Mouse (Mus musculus): ENCODE data around the gene Ddx5. TPM values are rescaled to one million over a fixed set of nuclear protein-coding genes. Genes with fewer than 3 reads are reported as not detected.

The Ddx5 gene
- total RNA-seq (2014; fragmentation: Nextera tagmentation) (765 and 864 TPM in 2 replicates), total RNA-seq (2017) (782 and 866 TPM in 2 replicates), polyA plus RNA-seq (2012) (2,578 and 3,923 TPM in 2 replicates)

DNA sequence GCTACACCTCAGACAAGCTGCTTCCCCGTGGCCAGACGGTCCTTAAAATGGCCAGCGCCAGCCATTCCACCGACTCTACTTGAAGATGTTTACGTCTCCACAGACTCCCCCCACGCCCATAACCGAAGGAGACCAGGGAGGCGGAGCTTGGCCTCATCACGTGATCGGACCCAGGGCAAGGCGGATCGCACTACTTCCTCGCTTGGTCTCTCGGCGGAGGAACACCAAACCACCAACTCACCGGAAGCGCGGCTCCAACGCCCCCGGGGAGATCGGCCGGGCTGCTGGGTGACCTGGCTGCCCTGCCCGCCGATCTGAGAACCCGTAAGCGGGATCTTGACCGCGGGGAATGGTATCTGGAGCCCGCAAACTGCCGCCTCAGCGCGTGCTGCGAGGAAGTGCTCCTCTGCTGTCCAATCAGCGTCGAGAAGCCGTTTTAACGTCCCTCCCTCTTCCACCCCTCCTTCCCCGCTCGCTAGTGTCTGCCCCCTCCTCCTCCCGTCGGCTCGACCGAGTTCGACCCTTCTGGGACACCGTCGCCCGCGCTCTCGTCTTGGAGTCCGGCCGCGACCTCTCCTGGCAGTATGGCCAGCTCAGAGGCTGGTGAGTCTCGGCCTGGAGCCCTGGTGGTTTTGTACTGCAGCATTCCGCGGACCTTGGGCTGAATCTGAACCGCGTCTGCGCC is at the start of gene Ddx5, which contains the start of gene Cep95:
Gene Ddx5 (minus strand): TSS at position 411 of the 685 bp plus-strand sequence.
Gene Cep95 (plus strand): TSS at position 478 of the 685 bp plus-strand sequence.
- H3K4me1 ChIP-seq (ENCODE audit: insufficient read depth, low read depth, low read length) = peaks cover 27% of the 10 kb centered on the region
- DNase-seq (ENCODE audit: low spot score) = peak; percentile 95
- no peaks in the 10 kb centered on the region for H3K9me3 ChIP-seq (replicated peaks)
- peak; percentile 76 for ATAC-seq (ENCODE audit: extremely low read depth, insufficient number of reproducible peaks, low FRiP score, poor library complexity, severe bottlenecking)
- H3K4me3 ChIP-seq (ENCODE audit: low read depth, low read length) = peak within 1 kb of the TSS; percentile 82
- H3K27me3 ChIP-seq (ENCODE audit: insufficient read depth, low read length) = no peaks in the 10 kb centered on the region
- peaks cover 61% of the 10 kb centered on the region for H3K36me3 ChIP-seq (replicated peaks)
- TF ChIP-seq GATA1 (IDR thresholded peaks at IDR 0.05; ENCODE audit: borderline replicate concordance, low read length) (no peak), TAL1 (conservative IDR thresholded peaks at IDR 0.05; ENCODE audit: low read depth, low read length) (no peak), POLR2AphosphoS5 (IDR thresholded peaks at IDR 0.05; ENCODE audit: insufficient replicate concordance, low read depth, low read length) (no peak), CTCF (IDR thresholded peaks at IDR 0.05; ENCODE audit: low read depth, low read length) (no peak), GATA2 (IDR thresholded peaks at IDR 0.05; ENCODE audit: borderline replicate concordance, low read depth, low read length) (no peak)

DNA sequence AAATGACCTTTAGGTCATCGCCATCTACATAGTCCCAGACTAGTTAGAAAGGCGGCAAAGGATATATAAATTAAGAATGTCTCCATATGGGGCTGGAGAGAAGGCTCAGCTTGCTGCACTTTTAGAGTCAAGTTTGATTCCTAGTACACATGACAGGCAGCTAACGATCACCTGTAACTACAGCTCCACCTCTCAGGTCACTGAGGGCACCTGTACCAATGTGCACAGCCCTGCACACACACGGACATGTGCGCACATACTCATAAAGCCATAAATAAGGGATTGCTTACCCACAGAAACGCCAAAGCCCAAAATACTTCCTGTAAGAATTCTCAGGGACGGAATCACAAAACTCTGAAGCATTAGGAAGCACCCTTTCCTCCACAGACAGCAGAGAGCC is 39.1 kb upstream of the Ddx5 start:
- ATAC-seq (ENCODE audit: extremely low read depth, insufficient number of reproducible peaks, low FRiP score, poor library complexity, severe bottlenecking) = no peak

DNA sequence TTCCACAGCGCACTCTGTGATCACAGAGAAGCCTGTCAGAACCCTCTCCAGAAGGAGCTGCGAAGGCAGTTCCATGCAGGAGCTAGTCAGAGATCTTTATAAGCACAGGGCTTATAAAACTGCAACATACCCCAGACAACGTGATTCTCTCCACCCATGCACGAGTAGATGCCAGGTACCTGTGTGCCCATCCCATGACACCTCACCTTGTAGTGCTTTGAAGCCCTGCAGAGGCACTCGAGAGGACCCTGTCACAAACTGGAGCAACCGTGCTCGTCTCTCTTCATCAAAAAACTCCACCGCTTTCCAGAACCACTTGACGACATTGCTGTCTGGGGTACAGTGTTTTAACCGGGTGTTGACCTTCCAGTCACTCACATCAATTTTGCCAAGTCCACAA is 35.4 kb upstream of the Ddx5 start:
- DNase-seq (ENCODE audit: low spot score) = no peak
- Histone ChIP-seq H3K27me3 (ENCODE audit: insufficient read depth, low read length) (no peaks in the 10 kb centered on the region), H3K4me3 (ENCODE audit: low read depth, low read length) (no peak overlapping the region), H3K9me3 (replicated peaks) (no peaks in the 10 kb centered on the region), H3K4me1 (ENCODE audit: insufficient read depth, low read depth, low read length) (0 out of 2 replicates have a peak, but pooled peaks cover 2% of the 10 kb centered on the region), H3K36me3 (replicated peaks) (peaks cover 68% of the 10 kb centered on the region)
- ATAC-seq (ENCODE audit: extremely low read depth, insufficient number of reproducible peaks, low FRiP score, poor library complexity, severe bottlenecking) = no peak
- TF ChIP-seq CTCF (IDR thresholded peaks at IDR 0.05; ENCODE audit: low read depth, low read length) = no peak
- TF ChIP-seq POLR2AphosphoS5 (IDR thresholded peaks at IDR 0.05; ENCODE audit: insufficient replicate concordance, low read depth, low read length) = no peak
- TF ChIP-seq TAL1 (conservative IDR thresholded peaks at IDR 0.05; ENCODE audit: low read depth, low read length) = no peak
- no peak for TF ChIP-seq GATA2 (IDR thresholded peaks at IDR 0.05; ENCODE audit: borderline replicate concordance, low read depth, low read length)
- no peak for TF ChIP-seq GATA1 (IDR thresholded peaks at IDR 0.05; ENCODE audit: borderline replicate concordance, low read length)

More for the DNA sequence above, 39.1 kb upstream of the Ddx5 start:
- peaks cover 65% of the 10 kb centered on the region for H3K36me3 ChIP-seq (replicated peaks)
- H3K9me3 ChIP-seq (replicated peaks) = no peaks in the 10 kb centered on the region
- no peak overlapping the region for H3K4me3 ChIP-seq (ENCODE audit: low read depth, low read length)
- no peaks in the 10 kb centered on the region for H3K27me3 ChIP-seq (ENCODE audit: insufficient read depth, low read length)
- no peaks in the 10 kb centered on the region for H3K4me1 ChIP-seq (ENCODE audit: insufficient read depth, low read depth, low read length)
- TF ChIP-seq TAL1 (conservative IDR thresholded peaks at IDR 0.05; ENCODE audit: low read depth, low read length) = no peak
- no peak for TF ChIP-seq GATA1 (IDR thresholded peaks at IDR 0.05; ENCODE audit: borderline replicate concordance, low read length)
- TF ChIP-seq GATA2 (IDR thresholded peaks at IDR 0.05; ENCODE audit: borderline replicate concordance, low read depth, low read length) = no peak
- no peak for TF ChIP-seq CTCF (IDR thresholded peaks at IDR 0.05; ENCODE audit: low read depth, low read length)
- no peak for TF ChIP-seq POLR2AphosphoS5 (IDR thresholded peaks at IDR 0.05; ENCODE audit: insufficient replicate concordance, low read depth, low read length)
- no peak for DNase-seq (ENCODE audit: low spot score)

DNA sequence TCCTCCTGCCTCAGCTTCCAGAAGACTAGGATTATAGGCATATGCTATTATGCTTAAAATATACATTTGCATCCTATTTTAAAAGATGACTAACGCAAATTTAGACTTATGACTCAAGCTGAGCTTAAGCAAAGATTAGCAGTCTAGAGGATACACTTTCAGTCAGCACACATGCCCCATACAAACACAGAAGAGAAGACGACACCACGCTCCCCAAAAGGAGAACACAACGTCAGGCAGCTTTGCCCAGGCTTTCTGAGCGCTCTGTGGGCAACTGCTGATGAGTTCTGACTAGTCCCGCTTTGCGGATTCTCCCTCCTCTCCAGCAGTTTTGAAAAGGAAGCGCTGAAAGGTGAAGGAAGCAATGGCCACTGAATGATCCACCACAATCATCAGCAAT is 34.8 kb upstream of the Ddx5 start:
- no peak for TF ChIP-seq TAL1 (conservative IDR thresholded peaks at IDR 0.05; ENCODE audit: low read depth, low read length)
- no peak for TF ChIP-seq GATA1 (IDR thresholded peaks at IDR 0.05; ENCODE audit: borderline replicate concordance, low read length)
- TF ChIP-seq POLR2AphosphoS5 (IDR thresholded peaks at IDR 0.05; ENCODE audit: insufficient replicate concordance, low read depth, low read length) = no peak
- no peak for TF ChIP-seq GATA2 (IDR thresholded peaks at IDR 0.05; ENCODE audit: borderline replicate concordance, low read depth, low read length)
- no peak for TF ChIP-seq CTCF (IDR thresholded peaks at IDR 0.05; ENCODE audit: low read depth, low read length)
- DNase-seq (ENCODE audit: low spot score) = no peak
- no peaks in the 10 kb centered on the region for H3K27me3 ChIP-seq (ENCODE audit: insufficient read depth, low read length)
- no peak overlapping the region for H3K4me3 ChIP-seq (ENCODE audit: low read depth, low read length)
- H3K36me3 ChIP-seq (replicated peaks) = peaks cover 70% of the 10 kb centered on the region
- H3K9me3 ChIP-seq (replicated peaks) = no peaks in the 10 kb centered on the region
- no peak for ATAC-seq (ENCODE audit: extremely low read depth, insufficient number of reproducible peaks, low FRiP score, poor library complexity, severe bottlenecking)
- 0 out of 2 replicates have a peak, but pooled peaks cover 2% of the 10 kb centered on the region for H3K4me1 ChIP-seq (ENCODE audit: insufficient read depth, low read depth, low read length)

DNA sequence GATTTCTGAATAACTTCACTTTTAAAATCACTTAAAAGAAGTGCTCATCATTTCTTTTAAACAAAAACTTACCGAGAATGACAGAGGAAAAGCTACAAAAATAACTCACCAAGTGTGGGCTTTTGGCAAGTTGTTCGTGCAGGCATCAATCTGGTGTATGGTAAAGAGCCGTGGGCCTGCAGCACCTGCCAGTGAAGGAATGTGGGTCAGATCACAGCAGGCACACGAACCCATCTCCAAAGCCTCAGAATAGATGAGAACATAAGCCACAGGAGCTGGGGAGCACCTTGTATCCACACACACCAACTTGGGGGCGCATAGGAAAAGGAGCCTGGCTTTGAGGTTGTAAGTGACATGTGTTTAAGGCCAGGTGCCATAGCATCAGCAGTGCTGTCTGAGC is 33.9 kb upstream of the Ddx5 start:
- Histone ChIP-seq H3K9me3 (replicated peaks) (no peaks in the 10 kb centered on the region), H3K4me1 (ENCODE audit: insufficient read depth, low read depth, low read length) (0 out of 2 replicates have a peak, but pooled peaks cover 2% of the 10 kb centered on the region), H3K36me3 (replicated peaks) (peaks cover 69% of the 10 kb centered on the region), H3K27me3 (ENCODE audit: insufficient read depth, low read length) (no peaks in the 10 kb centered on the region), H3K4me3 (ENCODE audit: low read depth, low read length) (no peak overlapping the region)
- ATAC-seq (ENCODE audit: extremely low read depth, insufficient number of reproducible peaks, low FRiP score, poor library complexity, severe bottlenecking) = no peak
- no peak for TF ChIP-seq POLR2AphosphoS5 (IDR thresholded peaks at IDR 0.05; ENCODE audit: insufficient replicate concordance, low read depth, low read length)
- no peak for TF ChIP-seq GATA2 (IDR thresholded peaks at IDR 0.05; ENCODE audit: borderline replicate concordance, low read depth, low read length)
- TF ChIP-seq TAL1 (conservative IDR thresholded peaks at IDR 0.05; ENCODE audit: low read depth, low read length) = no peak
- no peak for TF ChIP-seq CTCF (IDR thresholded peaks at IDR 0.05; ENCODE audit: low read depth, low read length)
- no peak for TF ChIP-seq GATA1 (IDR thresholded peaks at IDR 0.05; ENCODE audit: borderline replicate concordance, low read length)
- no peak for DNase-seq (ENCODE audit: low spot score)

DNA sequence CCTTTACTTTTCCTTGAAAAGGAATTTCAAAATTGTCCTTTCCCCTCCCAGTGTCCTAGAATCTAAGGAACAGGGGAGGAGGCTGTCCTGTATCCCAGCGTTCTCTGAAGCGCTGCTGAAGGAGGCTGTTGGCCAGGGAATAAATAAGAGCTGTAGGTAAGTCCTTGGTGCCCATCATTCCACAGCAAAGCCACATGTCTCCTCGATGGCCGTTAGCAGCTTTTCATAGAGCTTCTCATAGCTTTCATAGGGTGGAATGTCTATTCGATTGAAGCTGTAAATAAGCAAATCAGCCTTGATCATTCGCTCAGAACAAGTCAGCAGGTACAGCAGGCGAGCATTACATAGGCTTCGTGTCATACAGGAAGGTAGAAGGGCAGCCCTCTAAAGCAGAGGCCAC is 33.5 kb upstream of the Ddx5 start:
- H3K4me1 ChIP-seq (ENCODE audit: insufficient read depth, low read depth, low read length) = 0 out of 2 replicates have a peak, but pooled peaks cover 2% of the 10 kb centered on the region
- ATAC-seq (ENCODE audit: extremely low read depth, insufficient number of reproducible peaks, low FRiP score, poor library complexity, severe bottlenecking) = no peak

More for the DNA sequence above, 33.5 kb upstream of the Ddx5 start:
- no peak overlapping the region for H3K4me3 ChIP-seq (ENCODE audit: low read depth, low read length)
- DNase-seq (ENCODE audit: low spot score) = no peak
- no peak for TF ChIP-seq TAL1 (conservative IDR thresholded peaks at IDR 0.05; ENCODE audit: low read depth, low read length)
- TF ChIP-seq GATA1 (IDR thresholded peaks at IDR 0.05; ENCODE audit: borderline replicate concordance, low read length) = no peak
- TF ChIP-seq GATA2 (IDR thresholded peaks at IDR 0.05; ENCODE audit: borderline replicate concordance, low read depth, low read length) = no peak
- no peak for TF ChIP-seq POLR2AphosphoS5 (IDR thresholded peaks at IDR 0.05; ENCODE audit: insufficient replicate concordance, low read depth, low read length)
- no peak for TF ChIP-seq CTCF (IDR thresholded peaks at IDR 0.05; ENCODE audit: low read depth, low read length)
- H3K36me3 ChIP-seq (replicated peaks) = peaks cover 70% of the 10 kb centered on the region
- H3K27me3 ChIP-seq (ENCODE audit: insufficient read depth, low read length) = no peaks in the 10 kb centered on the region
- no peaks in the 10 kb centered on the region for H3K9me3 ChIP-seq (replicated peaks)

Measured in G1E (cell line).